Mouse (Mus musculus): ENCODE measurements at regions not wholly inside any gene's neighbourhood (a gene's known extent, or its start where the extent isn't known, plus 50 kb on each side); places are given as distances from the start of the nearest gene placed in this dataset.

GRCm38 (mm10) chr16:30008451-30009357 lies 55.5 kb upstream of the Hes1 start:
- no peaks in the 10 kb centered on the region for H3K36me3 ChIP-seq (ENCODE audit: control insufficient read depth, insufficient read depth, low read length)
- peak; percentile 36 for TF ChIP-seq POLR2A (IDR thresholded peaks at IDR 0.05; ENCODE audit: low read depth, low read length)
- TF ChIP-seq CTCF (conservative IDR thresholded peaks at IDR 0.05; ENCODE audit: insufficient read depth, insufficient read length, low read depth, low read length), result peak; percentile 53
- H3K27ac ChIP-seq (ENCODE audit: insufficient read depth, low read depth, low read length), result peak overlapping the region; percentile 88
- DNase-seq, result peak; percentile 97
- H3K4me1 ChIP-seq (ENCODE audit: control insufficient read depth, insufficient read depth, low read length), result peaks cover 18% of the 10 kb centered on the region; the same call in 1 of the 2 replicates
- under 1% methylated on average over 62 of the region's 62 CpGs for WGBS
- H3K27me3 ChIP-seq (replicated peaks; ENCODE audit: control insufficient read depth, insufficient read depth, low read length), result no peaks in the 10 kb centered on the region
- H3K4me3 ChIP-seq (ENCODE audit: insufficient read depth, low read depth, low read length), result peak overlapping the region; percentile 43

- TF ChIP-seq CTCF (conservative IDR thresholded peaks at IDR 0.05; ENCODE audit: insufficient read depth, insufficient read length, low read depth, low read length), result no peak
- TF ChIP-seq POLR2A (IDR thresholded peaks at IDR 0.05; ENCODE audit: low read depth, low read length), result no peak
- no peaks in the 10 kb centered on the region for H3K27me3 ChIP-seq (replicated peaks; ENCODE audit: control insufficient read depth, insufficient read depth, low read length)
- H3K4me3 ChIP-seq (ENCODE audit: insufficient read depth, low read depth, low read length), result peak overlapping the region; percentile 43; the same call in 1 of the 2 replicates
- WGBS, result 18% methylated on average over 17 of the region's 17 CpGs
- DNase-seq, result peak; percentile 58
- H3K4me1 ChIP-seq (ENCODE audit: control insufficient read depth, insufficient read depth, low read length), result peaks cover 18% of the 10 kb centered on the region; the same call in 1 of the 2 replicates
- H3K27ac ChIP-seq (ENCODE audit: insufficient read depth, low read depth, low read length), result peak overlapping the region; percentile 37
- no peaks in the 10 kb centered on the region for H3K36me3 ChIP-seq (ENCODE audit: control insufficient read depth, insufficient read depth, low read length)
Observed at GRCm38 (mm10) chr16:30009521-30010186, 54.5 kb upstream of the Hes1 start.

GRCm38 (mm10) chr16:30013123-30013522 lies 51.1 kb upstream of the Hes1 start:
- WGBS, result 45% methylated on average over 2 of the region's 2 CpGs
- Histone ChIP-seq H3K27ac (ENCODE audit: insufficient read depth, low read depth, low read length) (no peak overlapping the region), H3K4me1 (ENCODE audit: control insufficient read depth, insufficient read depth, low read length) (peaks cover 12% of the 10 kb centered on the region; the same call in 1 of the 2 replicates), H3K36me3 (ENCODE audit: control insufficient read depth, insufficient read depth, low read length) (no peaks in the 10 kb centered on the region), H3K27me3 (replicated peaks; ENCODE audit: control insufficient read depth, insufficient read depth, low read length) (no peaks in the 10 kb centered on the region), H3K4me3 (ENCODE audit: insufficient read depth, low read depth, low read length) (no peak overlapping the region)
- DNase-seq, result peak; percentile 80
- no peak for TF ChIP-seq CTCF (conservative IDR thresholded peaks at IDR 0.05; ENCODE audit: insufficient read depth, insufficient read length, low read depth, low read length)
- TF ChIP-seq POLR2A (IDR thresholded peaks at IDR 0.05; ENCODE audit: low read depth, low read length), result no peak

GRCm38 (mm10) chr16:30013943-30014342 lies 50.2 kb upstream of the Hes1 start:
- Histone ChIP-seq H3K27me3 (replicated peaks; ENCODE audit: control insufficient read depth, insufficient read depth, low read length) (no peaks in the 10 kb centered on the region), H3K27ac (ENCODE audit: insufficient read depth, low read depth, low read length) (no peak overlapping the region), H3K36me3 (ENCODE audit: control insufficient read depth, insufficient read depth, low read length) (no peaks in the 10 kb centered on the region), H3K4me3 (ENCODE audit: insufficient read depth, low read depth, low read length) (no peak overlapping the region), H3K4me1 (ENCODE audit: control insufficient read depth, insufficient read depth, low read length) (peaks cover 10% of the 10 kb centered on the region; the same call in 1 of the 2 replicates)
- no peak for DNase-seq
- TF ChIP-seq CTCF (conservative IDR thresholded peaks at IDR 0.05; ENCODE audit: insufficient read depth, insufficient read length, low read depth, low read length), result no peak
- no peak for TF ChIP-seq POLR2A (IDR thresholded peaks at IDR 0.05; ENCODE audit: low read depth, low read length)
- 88% methylated on average over 9 of the region's 9 CpGs for WGBS

Data from kidney, adult 2 months (tissue).